Mouse (Mus musculus) testis, adult 2 months (tissue): ENCODE measurements around the gene Rhoj. TPM values are rescaled to one million over a fixed set of nuclear protein-coding genes. Genes with fewer than 3 reads are reported as not detected.
"Not testable (repeated sequence)": the region's sequence is repeated elsewhere in the genome, so short reads cannot be mapped to it uniquely, and the experiment has no call there.

Experiments
- H3K27ac ChIP-seq: fragments of 200-500 bp; 2 replicates; pipeline ENCODE4 v1.5.1; 2012; ENCODE audit warnings: low read depth, low read length; ENCODE audit not compliant: control insufficient read depth, insufficient read depth
- H3K27me3 ChIP-seq: fragments of 200-500 bp; 2 replicates; pipeline ENCODE4 v1.6.1; 2012; ENCODE audit warnings: mild to moderate bottlenecking, low read length, moderate library complexity; ENCODE audit not compliant: control insufficient read depth, insufficient read depth
- H3K36me3 ChIP-seq: fragments of 200-500 bp; 2 replicates; pipeline ENCODE4 v1.6.1; 2012; ENCODE audit warnings: mild to moderate bottlenecking, low read length; ENCODE audit not compliant: control insufficient read depth, insufficient read depth
- H3K4me1 ChIP-seq: fragments of 200-500 bp; 2 replicates; pipeline ENCODE4 v1.6.1; 2012; ENCODE audit warnings: low read length; ENCODE audit not compliant: control insufficient read depth, insufficient read depth
- H3K4me3 ChIP-seq: fragments of 200-500 bp; 2 replicates; pipeline ENCODE4 v1.5.1; 2012; ENCODE audit warnings: low read depth, mild to moderate bottlenecking, low read length, moderate library complexity, mixed read lengths; ENCODE audit not compliant: control insufficient read depth
- CTCF ChIP-seq: fragments of 200-500 bp; IDR thresholded peaks from 2 replicates; pipeline ENCODE4 v1.5.1; 2012; ENCODE audit warnings: low read depth, mild to moderate bottlenecking, inconsistent platforms, low read length, moderate library complexity; ENCODE audit not compliant: control insufficient read depth, insufficient read depth, insufficient replicate concordance
- POLR2A ChIP-seq: fragments of 200-500 bp; IDR thresholded peaks from 2 replicates; pipeline ENCODE4 v1.6.1; 2012; ENCODE audit warnings: low read depth, mild to moderate bottlenecking, inconsistent platforms, low read length, moderate library complexity; ENCODE audit not compliant: control insufficient read depth
- polyA plus RNA-seq: library from polyadenylated mRNA; depleted of rRNA; stranded (reverse); fragments of >200 nt; gene quantifications from 2 replicates; pipeline ENCODE4 v1.2.3, GENCODE M21; 2012

Gene Rhoj
- polyA plus RNA-seq, 1 experiment: 2.9 TPM

GRCm38 (mm10) chr12:75313992-75314391, 5.9 kb downstream of the Rhoj start:
- H3K36me3 ChIP-seq: no peaks in the 10 kb centered on the region
- H3K27me3 ChIP-seq: no peaks in the 10 kb centered on the region
- TF ChIP-seq CTCF (no peak), POLR2A (no peak)

GRCm38 (mm10) chr12:75315851-75316250, 7.7 kb downstream of the Rhoj start:
- TF ChIP-seq POLR2A (no peak), CTCF (no peak)
- Histone ChIP-seq H3K27ac (no peak overlapping the region), H3K27me3 (no peaks in the 10 kb centered on the region), H3K4me3 (no peak overlapping the region), H3K36me3 (no peaks in the 10 kb centered on the region), H3K4me1 (no peaks in the 10 kb centered on the region)

More at GRCm38 (mm10) chr12:75313992-75314391, 5.9 kb downstream of the Rhoj start:
- Histone ChIP-seq H3K4me3 (no peak overlapping the region), H3K27ac (no peak overlapping the region), H3K4me1 (no peaks in the 10 kb centered on the region)

- Histone ChIP-seq H3K27me3 (no peaks in the 10 kb centered on the region), H3K36me3 (no peaks in the 10 kb centered on the region), H3K27ac (peak overlapping the region; percentile 59), H3K4me3 (no peak overlapping the region), H3K4me1 (no peaks in the 10 kb centered on the region)
- TF ChIP-seq CTCF (no peak), POLR2A (no peak)
Measured at GRCm38 (mm10) chr12:75320441-75320925, 12.4 kb downstream of the Rhoj start.

GRCm38 (mm10) chr12:75321189-75321588, 13.1 kb downstream of the Rhoj start:
- H3K27ac ChIP-seq: no peak overlapping the region
- H3K27me3 ChIP-seq: no peaks in the 10 kb centered on the region
- H3K36me3 ChIP-seq: no peaks in the 10 kb centered on the region
- no peak for TF ChIP-seq POLR2A
- H3K4me3 ChIP-seq: no peak overlapping the region
- no peaks in the 10 kb centered on the region for H3K4me1 ChIP-seq

GRCm38 (mm10) chr12:75329188-75329587, 21.1 kb downstream of the Rhoj start:
- TF ChIP-seq CTCF (no peak), POLR2A (no peak)
- H3K4me1 ChIP-seq: no peaks in the 10 kb centered on the region
- H3K27me3 ChIP-seq: no peaks in the 10 kb centered on the region
- H3K27ac ChIP-seq: no peak overlapping the region
- H3K4me3 ChIP-seq: no peak overlapping the region
- H3K36me3 ChIP-seq: no peaks in the 10 kb centered on the region

GRCm38 (mm10) chr12:75339894-75340293, 31.8 kb downstream of the Rhoj start:
- no peak overlapping the region for H3K27ac ChIP-seq
- no peaks in the 10 kb centered on the region for H3K27me3 ChIP-seq
- no peaks in the 10 kb centered on the region for H3K36me3 ChIP-seq
- no peaks in the 10 kb centered on the region for H3K4me1 ChIP-seq
- TF ChIP-seq CTCF (no peak), POLR2A (no peak)
- H3K4me3 ChIP-seq: no peak overlapping the region

GRCm38 (mm10) chr12:75340331-75340730, 32.2 kb downstream of the Rhoj start:
- no peak overlapping the region for H3K27ac ChIP-seq
- H3K4me3 ChIP-seq: no peak overlapping the region
- no peaks in the 10 kb centered on the region for H3K4me1 ChIP-seq
- no peaks in the 10 kb centered on the region for H3K27me3 ChIP-seq
- no peaks in the 10 kb centered on the region for H3K36me3 ChIP-seq
- no peak for TF ChIP-seq CTCF
- no peak for TF ChIP-seq POLR2A

GRCm38 (mm10) chr12:75348551-75348950, 40.4 kb downstream of the Rhoj start:
- no peak overlapping the region for H3K4me3 ChIP-seq
- no peaks in the 10 kb centered on the region for H3K36me3 ChIP-seq
- H3K4me1 ChIP-seq: no peaks in the 10 kb centered on the region
- H3K27me3 ChIP-seq: no peaks in the 10 kb centered on the region
- H3K27ac ChIP-seq: no peak overlapping the region
- TF ChIP-seq CTCF (no peak), POLR2A (no peak)

GRCm38 (mm10) chr12:75349537-75349936, 41.4 kb downstream of the Rhoj start:
- H3K36me3 ChIP-seq, H3K27ac ChIP-seq, H3K4me1 ChIP-seq, H3K4me3 ChIP-seq, H3K27me3 ChIP-seq: not testable (repeated sequence)
